Mouse (Mus musculus): Measurements from ENCODE around the gene Dbx2. TPM values are rescaled to one million over a fixed set of nuclear protein-coding genes. Genes with fewer than 3 reads are reported as not detected.

Dbx2 gene
- total and polyA plus RNA-seq, 3 experiments = 0.04 to 0.15 TPM; not detected in 1

DNA sequence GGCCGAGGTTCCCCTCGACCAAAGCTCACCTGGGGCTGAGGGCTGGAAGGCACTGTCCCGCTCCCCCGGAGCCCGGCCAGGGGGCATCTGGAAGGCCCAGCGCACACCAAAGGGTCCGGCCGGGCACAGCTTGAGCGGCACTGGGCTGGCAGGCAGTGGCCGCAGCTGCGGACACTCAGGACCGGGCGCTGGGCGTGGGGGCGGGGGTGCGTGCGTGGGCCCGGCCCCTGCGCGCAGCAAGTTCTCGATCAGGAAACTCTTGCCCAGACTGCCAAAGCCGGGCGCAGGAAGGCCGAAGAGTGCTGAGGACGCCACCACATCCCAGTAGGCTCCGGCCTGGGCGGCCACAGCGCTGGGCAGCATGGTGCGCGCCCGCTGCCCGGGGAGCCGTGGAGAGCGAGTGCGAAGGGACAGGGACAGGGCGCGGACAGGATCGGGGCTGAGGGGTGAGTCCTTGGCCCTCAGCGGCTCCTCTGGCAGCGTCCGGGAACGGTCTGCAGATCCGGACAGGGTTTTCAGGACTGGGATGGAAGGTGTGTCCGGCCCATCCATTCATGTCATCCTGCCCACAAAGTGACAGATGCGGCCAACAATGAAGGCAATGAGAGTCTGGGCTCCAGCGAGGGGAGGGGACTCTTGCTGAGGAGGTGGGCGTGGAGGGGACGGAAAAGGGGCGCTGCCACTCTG lies 1.4 kb downstream of the Dbx2 start:
- no peak for DNase-seq (ENCODE audit: low read depth, low spot score)
- Histone ChIP-seq H3K27ac (ENCODE audit: control insufficient read depth, low read depth, low read length) (no peak overlapping the region), H3K27me3 (ENCODE audit: control insufficient read depth in 1 of 2, insufficient read depth in 2 of 2, low read length in 2 of 2) (no peaks in the 10 kb centered on the region), H3K9ac (ENCODE audit: control insufficient read depth, low read depth, low read length, poor library complexity, severe bottlenecking) (no peak overlapping the region), H3K79me2 (ENCODE audit: control insufficient read depth, insufficient read depth, low read length, poor library complexity) (no peaks in the 10 kb centered on the region), H3K4me3 (ENCODE audit: control insufficient read depth in 1 of 2, insufficient read depth in 1 of 2, low read depth in 2 of 2, low read length in 2 of 2) (no peak overlapping the region), H3K36me3 (ENCODE audit: control insufficient read depth in 1 of 2, insufficient read depth in 2 of 2, low read length in 2 of 2) (peaks cover 0 to 18% of the 10 kb centered on the region in 2 experiments; a peak in 2 of 4 replicates), H3K4me1 (ENCODE audit: control insufficient read depth in 1 of 2, insufficient read depth in 2 of 2, low read length in 2 of 2) (peaks cover 17 to 30% of the 10 kb centered on the region in 2 experiments), H3K9me3 (replicated peaks; ENCODE audit: insufficient read depth, low read length) (no peaks in the 10 kb centered on the region)
- no peak for TF ChIP-seq NELFE (IDR thresholded peaks at IDR 0.05; ENCODE audit: low read depth, low read length)
- TF ChIP-seq HCFC1 (IDR thresholded peaks at IDR 0.05; ENCODE audit: low read depth, low read length) = no peak
- TF ChIP-seq JUND (IDR thresholded peaks at IDR 0.05; ENCODE audit: low read depth, low read length) = no peak
- no peak for TF ChIP-seq ETS1 (IDR thresholded peaks at IDR 0.05; ENCODE audit: low read depth, low read length)
- TF ChIP-seq POLR2AphosphoS5 (IDR thresholded peaks at IDR 0.05; ENCODE audit: borderline replicate concordance, low read depth, low read length) = no peak
- no peak for TF ChIP-seq KAT2A (conservative IDR thresholded peaks at IDR 0.05; ENCODE audit: low read depth, low read length)
- TF ChIP-seq TBP (IDR thresholded peaks at IDR 0.05; ENCODE audit: low read depth, low read length) = no peak
- TF ChIP-seq GATA1 (IDR thresholded peaks at IDR 0.05; ENCODE audit: low read depth, low read length) = no peak
- no peak for TF ChIP-seq MAX (IDR thresholded peaks at IDR 0.05; ENCODE audit: low read length)
- no peak for TF ChIP-seq ELF1 (IDR thresholded peaks at IDR 0.05; ENCODE audit: low read depth, low read length)
- TF ChIP-seq MAZ (IDR thresholded peaks at IDR 0.05; ENCODE audit: low read depth, low read length) = no peak
- TF ChIP-seq ZMIZ1 (IDR thresholded peaks at IDR 0.05; ENCODE audit: low read depth, low read length) = no peak
- no peak for TF ChIP-seq RCOR1 (IDR thresholded peaks at IDR 0.05; ENCODE audit: low read depth, low read length)
- no peak for TF ChIP-seq BHLHE40 (IDR thresholded peaks at IDR 0.05; ENCODE audit: borderline replicate concordance, low read depth, low read length)
- no peak for TF ChIP-seq CHD2 (IDR thresholded peaks at IDR 0.05; ENCODE audit: low read length)
- TF ChIP-seq POLR2A (IDR thresholded peaks at IDR 0.05; ENCODE audit: control insufficient read depth in 1 of 2, insufficient read depth in 1 of 2, low read depth in 1 of 2, low read length in 2 of 2, poor library complexity in 1 of 2) = no peak
- no peak for TF ChIP-seq ZNF384 (IDR thresholded peaks at IDR 0.05; ENCODE audit: low read depth, low read length)
- TF ChIP-seq USF2 (IDR thresholded peaks at IDR 0.05; ENCODE audit: borderline replicate concordance in 1 of 2, insufficient read depth in 1 of 2, low read depth in 1 of 2, low read length in 2 of 2) = no peak
- TF ChIP-seq ZC3H11A (IDR thresholded peaks at IDR 0.05; ENCODE audit: low read depth, low read length) = no peak

DNA sequence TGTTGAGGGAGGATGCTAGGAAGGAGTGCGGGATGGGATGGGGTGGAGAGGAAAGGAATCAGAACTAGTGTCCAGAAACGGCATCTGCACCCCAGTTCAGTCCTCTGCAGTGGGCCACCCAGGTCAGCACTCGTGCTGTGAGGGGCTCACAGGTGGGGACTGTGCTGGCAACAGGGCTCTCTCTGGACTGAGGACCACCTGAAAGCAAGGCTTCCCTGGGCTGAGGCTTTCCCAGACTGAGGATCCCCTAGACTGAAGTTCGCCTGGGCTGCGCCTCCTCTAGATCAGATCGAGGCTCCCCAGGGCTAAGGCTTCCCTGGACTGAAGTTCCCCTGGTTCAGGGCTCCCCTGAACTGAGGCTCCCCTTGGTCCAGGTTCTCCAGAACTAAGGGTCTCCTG lies 1.9 kb downstream of the Dbx2 start:
- Histone ChIP-seq H3K9ac (ENCODE audit: control insufficient read depth, low read depth, low read length, poor library complexity, severe bottlenecking) (no peak overlapping the region), H3K27me3 (ENCODE audit: control insufficient read depth in 1 of 2, insufficient read depth in 2 of 2, low read length in 2 of 2) (no peaks in the 10 kb centered on the region), H3K4me1 (ENCODE audit: control insufficient read depth in 1 of 2, insufficient read depth in 2 of 2, low read length in 2 of 2) (peaks cover 13 to 25% of the 10 kb centered on the region in 2 experiments), H3K9me3 (replicated peaks; ENCODE audit: insufficient read depth, low read length) (no peaks in the 10 kb centered on the region), H3K79me2 (ENCODE audit: control insufficient read depth, insufficient read depth, low read length, poor library complexity) (no peaks in the 10 kb centered on the region), H3K27ac (ENCODE audit: control insufficient read depth, low read depth, low read length) (no peak overlapping the region), H3K36me3 (ENCODE audit: control insufficient read depth in 1 of 2, insufficient read depth in 2 of 2, low read length in 2 of 2) (peaks cover 0 to 14% of the 10 kb centered on the region in 2 experiments; a peak in 2 of 4 replicates), H3K4me3 (ENCODE audit: control insufficient read depth in 1 of 2, insufficient read depth in 1 of 2, low read depth in 2 of 2, low read length in 2 of 2) (no peak overlapping the region)
- TF ChIP-seq MAZ (IDR thresholded peaks at IDR 0.05; ENCODE audit: low read depth, low read length) (no peak), NELFE (IDR thresholded peaks at IDR 0.05; ENCODE audit: low read depth, low read length) (no peak), TCF12 (IDR thresholded peaks at IDR 0.05; ENCODE audit: low read depth, low read length) (no peak), JUND (IDR thresholded peaks at IDR 0.05; ENCODE audit: low read depth, low read length) (no peak)
- no peak for DNase-seq (ENCODE audit: low read depth, low spot score)

All from MEL (cell line).